Mouse (Mus musculus) T-cell, adult 2 months (primary cell): ENCODE measurements around the gene Sorbs2.
"Not testable (repeated sequence)": the region's sequence is repeated elsewhere in the genome, so short reads cannot be mapped to it uniquely, and the experiment has no call there.

ENCODE experiments used
- DNase-seq: peaks from one replicate; pipeline ENCODE4 v3.0.0; 2022; ENCODE audit warnings: low spot score

Gene Sorbs2

DNA sequence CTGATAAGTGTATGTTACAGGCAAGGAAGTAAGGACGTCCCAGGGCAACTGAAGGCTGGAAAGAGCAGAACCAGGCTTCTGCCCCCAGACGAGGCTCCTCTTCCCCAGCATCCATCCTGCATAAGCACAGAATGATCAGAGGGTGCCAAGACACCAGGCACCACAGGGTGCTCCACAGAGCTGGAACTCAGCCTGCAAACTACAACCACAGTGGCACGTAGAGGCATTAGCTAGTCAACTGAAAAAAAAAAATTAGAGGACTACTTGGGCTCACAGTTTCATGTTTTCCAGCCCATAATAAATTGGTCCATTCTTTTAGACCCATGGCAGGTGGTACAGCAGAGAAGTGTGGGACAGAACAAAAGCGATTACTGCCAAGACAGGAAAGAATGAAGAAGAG lies 338.3 kb downstream of the Sorbs2 start:
- DNase-seq, result no peak

DNA sequence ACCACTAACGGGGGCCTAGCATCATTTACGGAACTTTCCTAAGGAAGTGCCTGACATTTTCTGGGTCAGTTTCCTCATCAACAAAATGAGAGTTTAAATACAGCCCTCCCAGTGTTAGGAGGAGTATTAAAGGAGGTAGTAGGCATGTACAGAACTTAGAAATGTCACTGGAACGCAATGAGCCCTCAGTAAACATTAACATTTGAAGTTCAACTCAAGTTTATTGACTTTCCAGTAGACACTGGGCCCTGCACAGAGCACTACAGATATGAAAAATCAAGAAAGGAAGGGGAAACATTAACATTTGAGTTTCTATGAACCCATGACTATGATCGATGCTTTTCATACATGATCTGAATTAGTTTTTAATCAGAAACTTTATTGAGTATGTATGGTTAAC lies 347.5 kb downstream of the Sorbs2 start:
- no peak for DNase-seq

- no peak for DNase-seq
Measured at GRCm38 (mm10) chr8:45857734-45858133, 350.1 kb downstream of the Sorbs2 start.

- DNase-seq, result no peak
Measured at GRCm38 (mm10) chr8:45858391-45858790, 350.8 kb downstream of the Sorbs2 start.

DNA sequence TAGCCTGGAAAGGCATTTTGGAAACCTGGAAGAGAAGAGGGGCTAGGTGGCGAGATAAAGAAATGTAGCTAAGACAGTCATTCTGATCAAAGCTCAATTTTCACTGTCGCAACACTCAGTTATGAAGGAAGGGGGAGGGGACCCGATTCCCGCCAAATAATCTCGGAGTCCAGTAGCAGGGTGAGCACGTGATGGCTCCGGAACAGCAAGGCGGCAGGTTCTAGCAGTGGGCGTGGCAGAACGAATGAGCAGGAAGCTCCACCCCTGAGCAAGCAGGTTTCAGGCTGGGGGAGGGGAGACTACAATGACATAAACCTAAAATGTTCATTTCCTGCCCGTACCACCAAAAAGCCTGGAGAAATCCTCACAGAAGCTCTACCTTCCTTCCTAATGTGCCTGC lies 364.0 kb downstream of the Sorbs2 start:
- not testable (repeated sequence) for DNase-seq

DNA sequence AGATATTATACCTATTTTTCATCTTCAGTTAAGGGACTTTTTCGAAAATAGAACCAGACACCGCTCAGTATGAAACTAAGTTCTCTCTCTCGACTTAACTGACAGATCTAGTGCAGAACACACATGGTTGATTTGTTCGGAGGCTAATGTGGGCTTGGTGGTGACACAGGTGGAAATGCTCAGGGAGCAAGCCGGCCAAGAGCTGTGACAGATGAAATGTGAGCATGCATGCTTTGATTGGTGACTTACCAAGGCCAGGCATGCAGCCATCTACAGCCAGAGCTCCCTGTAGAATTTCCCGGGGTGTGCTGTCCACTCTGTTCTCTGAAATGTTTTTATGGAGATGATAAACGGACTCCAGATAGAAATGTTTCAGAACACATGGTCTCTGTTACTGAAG lies 364.5 kb downstream of the Sorbs2 start:
- DNase-seq, result no peak

DNA sequence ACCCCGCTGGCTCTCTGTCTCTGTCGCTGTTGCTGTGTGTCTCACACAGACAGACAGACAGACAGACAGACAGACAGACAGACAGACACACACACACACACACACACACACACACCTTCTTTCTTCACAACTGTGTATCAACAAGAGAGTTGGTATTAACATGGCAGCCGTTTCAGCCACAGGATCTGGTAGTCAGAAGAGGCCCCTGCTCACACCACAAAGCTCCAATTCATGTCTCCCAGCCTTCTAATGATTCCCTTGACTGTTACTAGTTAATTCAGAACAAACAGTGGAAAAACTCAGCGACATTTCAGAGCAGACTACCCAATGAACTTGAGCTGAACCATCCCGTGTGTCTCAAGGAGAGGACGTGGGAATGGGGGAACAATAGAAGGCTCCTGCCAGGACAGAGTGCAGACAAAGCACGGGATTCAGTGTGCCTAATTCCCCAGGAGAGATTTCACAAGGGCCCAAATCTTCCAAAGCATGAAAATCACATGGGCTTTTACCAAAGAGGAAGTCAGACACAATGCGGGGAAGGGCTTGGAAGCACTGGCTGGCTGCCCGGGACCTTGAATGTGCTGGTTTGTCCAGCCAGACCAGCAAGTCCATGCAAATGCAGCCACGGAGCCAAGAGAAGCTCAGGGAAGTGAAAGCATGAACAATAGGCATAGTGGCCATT lies 367.5 kb downstream of the Sorbs2 start:
- no peak for DNase-seq

GRCm38 (mm10) chr8:45876397-45876796 lies 368.8 kb downstream of the Sorbs2 start:
- no peak for DNase-seq
